8 mouse cellular contexts compared by ENCODE assay signal in the genomic region with DNA sequence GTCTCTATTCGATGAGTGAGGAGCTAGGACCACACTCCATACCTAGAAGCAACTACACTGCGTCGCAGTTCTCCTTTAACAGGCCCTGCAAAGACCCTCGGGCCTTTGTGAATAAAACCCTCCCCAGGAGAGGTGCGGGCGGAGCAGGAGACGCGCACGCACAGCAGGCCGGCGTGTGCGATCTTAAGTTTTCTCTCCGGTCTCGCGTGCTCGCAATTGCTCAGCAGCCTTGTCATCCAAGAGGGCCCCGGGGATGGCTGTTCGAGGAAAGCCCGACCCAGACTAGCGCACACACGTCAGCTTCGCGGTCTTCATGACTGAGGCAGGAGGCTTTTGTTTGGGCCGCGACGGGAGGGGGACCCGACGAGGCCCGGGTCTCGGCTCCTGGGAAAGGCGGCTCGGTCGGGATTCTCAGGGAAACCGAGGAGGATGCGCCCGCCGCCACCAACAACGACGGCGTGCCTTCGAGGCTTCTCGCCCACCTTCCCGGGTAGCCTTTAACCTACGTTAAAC. TPM values are rescaled to one million over a fixed set of nuclear protein-coding genes. Genes with fewer than 3 reads are reported as not detected.
A peak's percentile ranks its signal among the peaks of the same experiment; 100 is the strongest.
DNase-seq lines count a peak whose midpoint lies in the region; ATAC-seq lines count a peak whose summit lies in the region.

No protein-coding gene starts in this region.

- no peaks in the 10 kb centered on the region for H3K36me3 ChIP-seq in erythroblast, embryonic 14.5 days (ENCODE audit: control insufficient read depth)
- H3K36me3 ChIP-seq in hindbrain, embryonic 14.5 days (replicated peaks; ENCODE audit: control insufficient read depth, insufficient read depth) = no peaks in the 10 kb centered on the region
- H3K36me3 ChIP-seq in splenic B cell, adult 2 months (ENCODE audit: control insufficient read depth, insufficient read depth, low read length, poor library complexity, severe bottlenecking) = no peaks in the 10 kb centered on the region

- peak; percentile 31 for DNase-seq in ovary, adult 18-20 months (ENCODE audit: low spot score)
- no peak for DNase-seq in ovary, postnatal 36 days (ENCODE audit: low spot score)
- DNase-seq in adrenal gland, adult 2 months = peak; percentile 77
- DNase-seq in hindbrain, embryonic 14.5 days (ENCODE audit: low spot score) = peak; percentile 69
- DNase-seq in left cerebral cortex, postnatal 25 days (ENCODE audit: low spot score in 2 of 2) = peak; percentile 65 to 66
- peak; percentile 49 for DNase-seq in splenic B cell, adult 2 months (ENCODE audit: low read depth, low spot score)

- H3K27ac ChIP-seq in hindbrain, embryonic 14.5 days = peak overlapping the region; percentile 100

- H3K4me3 ChIP-seq in erythroblast, embryonic 14.5 days (replicated peaks) = peak overlapping the region; percentile 86
- H3K4me3 ChIP-seq in hindbrain, embryonic 14.5 days (replicated peaks; ENCODE audit: low read length) = peak overlapping the region; percentile 99

- H3K9ac ChIP-seq in hindbrain, embryonic 14.5 days = peak overlapping the region; percentile 98

- H3K4me1 ChIP-seq in erythroblast, embryonic 14.5 days (ENCODE audit: control insufficient read depth) = peaks cover 28% of the 10 kb centered on the region
- H3K4me1 ChIP-seq in hindbrain, embryonic 14.5 days (replicated peaks; ENCODE audit: control insufficient read depth, insufficient read depth, low read length) = peaks cover 17% of the 10 kb centered on the region

- WGBS in hindbrain, embryonic 14.5 days = under 1% methylated on average over 44 of the region's 44 CpGs

- intact Hi-C loops in left cerebral cortex, postnatal 25 days (cut with DNase I) = loop anchor here (5.0 to 10.0 kb wide), 2 partner anchors 65 to 112 kb away; no protein-coding TSS in a partner anchor

- no peaks in the 10 kb centered on the region for H3K9me3 ChIP-seq in erythroblast, embryonic 14.5 days (ENCODE audit: control insufficient read depth, low read length)
- H3K9me3 ChIP-seq in hindbrain, embryonic 14.5 days (ENCODE audit: control insufficient read depth, low read length) = no peaks in the 10 kb centered on the region

- ATAC-seq in hindbrain, embryonic 14.5 days (ENCODE audit: low FRiP score) = peak; percentile 68
- peak; percentile 41 for ATAC-seq in megakaryocyte progenitor cell, adult 5-6 weeks (replicated peaks; ENCODE audit: poor library complexity)

- peaks cover 28% of the 10 kb centered on the region for H3K27me3 ChIP-seq in erythroblast, embryonic 14.5 days (ENCODE audit: control insufficient read depth)
- no peaks in the 10 kb centered on the region for H3K27me3 ChIP-seq in hindbrain, embryonic 14.5 days (ENCODE audit: control insufficient read depth, insufficient read depth, low read length)
- peaks cover 4% of the 10 kb centered on the region; the same call in 1 of the 2 replicates for H3K27me3 ChIP-seq in splenic B cell, adult 2 months (ENCODE audit: control insufficient read depth, insufficient read depth, low read length, poor library complexity, severe bottlenecking)

- peak overlapping the region; percentile 93 for H3K4me2 ChIP-seq in hindbrain, embryonic 14.5 days (replicated peaks)

RNA-seq across cellular contexts. Expression of gene Bmpr2, which starts 0.5 kb away (rescaled TPM):
- total RNA-seq in adrenal gland, adult 2 months (2021) = 10 to 100 TPM; 47.6 to 71.5 TPM
- 4.2 and 7.3 TPM in 2 replicates for polyA plus RNA-seq in adrenal gland, adult 2 months (2012; rRNA removed)
- 0.02 TPM in 2 replicates for polyA plus RNA-seq in erythroblast, embryonic 14.5 days (2012)
- polyA plus RNA-seq in hindbrain, embryonic 14.5 days (2014; fragmentation: Nextera tagmentation; extraction: Ambion mirVana) = 18.4 and 18.9 TPM in 2 replicates
- total RNA-seq in left cerebral cortex, postnatal 25 days (2021) = 100 to 1,000 TPM in 1 of 2 experiments, 10 to 100 TPM in 1; 96.2 to 101 TPM
- 12.5 and 13.5 TPM in 2 replicates for total RNA-seq in megakaryocyte progenitor cell, adult 5-6 weeks (2015)
- 6.0 and 6.5 TPM in 2 replicates for total RNA-seq in megakaryocyte progenitor cell, adult 5-6 weeks (2017)
